Comparison of ENCODE assay signal across 8 mouse cellular contexts in genomic region chr9:66592708-66593612, GRCm38 (mm10). TPM values are rescaled to one million over a fixed set of nuclear protein-coding genes. Genes with fewer than 3 reads are reported as not detected.
DNase-seq lines count a peak whose midpoint lies in the region; ATAC-seq and TF ChIP-seq lines count a peak whose summit lies in the region.

Usp3 (minus strand) TSS chr9:66593142.

- H3K27ac ChIP-seq in forebrain, embryonic 10.5 days, result peak within 1 kb of the TSS; percentile 99
- peak within 1 kb of the TSS; percentile 96 for H3K27ac ChIP-seq in heart, embryonic 15.5 days
- peak within 1 kb of the TSS; percentile 70 for H3K27ac ChIP-seq in liver, embryonic 14.5 days
- H3K27ac ChIP-seq in neural tube, embryonic 11.5 days (ENCODE audit: low read depth, low read length), result peak within 1 kb of the TSS; percentile 95
- H3K27ac ChIP-seq in stomach, postnatal 0 days (replicated peaks), result peak within 1 kb of the TSS; percentile 96

- under 1% methylated on average over 72 of the region's 73 CpGs for WGBS in forebrain, embryonic 10.5 days
- under 1% methylated on average over 71 of the region's 73 CpGs for WGBS in heart, embryonic 15.5 days
- under 1% methylated on average over 72 of the region's 73 CpGs for WGBS in liver, embryonic 14.5 days (ENCODE audit: insufficient replicate concordance)
- under 1% methylated on average over 65 of the region's 73 CpGs for WGBS in neural tube, embryonic 11.5 days
- WGBS in stomach, postnatal 0 days, result under 1% methylated on average over 71 of the region's 73 CpGs

- H3K27me3 ChIP-seq in forebrain, embryonic 10.5 days (ENCODE audit: poor library complexity, severe bottlenecking), result peaks cover 29% of the 10 kb centered on the region
- no peaks in the 10 kb centered on the region for H3K27me3 ChIP-seq in heart, embryonic 15.5 days
- H3K27me3 ChIP-seq in liver, embryonic 14.5 days (ENCODE audit: control insufficient read depth, insufficient read depth, low read length), result no peaks in the 10 kb centered on the region
- H3K27me3 ChIP-seq in neural tube, embryonic 11.5 days (ENCODE audit: control insufficient read depth, insufficient read depth, low read length), result no peaks in the 10 kb centered on the region
- no peaks in the 10 kb centered on the region for H3K27me3 ChIP-seq in stomach, postnatal 0 days (ENCODE audit: control insufficient read depth, insufficient read depth, low read length)

- H3K4me3 ChIP-seq in forebrain, embryonic 10.5 days, result peak within 1 kb of the TSS; percentile 95
- peak within 1 kb of the TSS; percentile 95 for H3K4me3 ChIP-seq in heart, embryonic 15.5 days
- peak within 1 kb of the TSS; percentile 90 to 96 for H3K4me3 ChIP-seq in liver, embryonic 14.5 days (ENCODE audit: insufficient read depth in 1 of 2, low read depth in 2 of 2, low read length in 2 of 2)
- peak within 1 kb of the TSS; percentile 95 for H3K4me3 ChIP-seq in neural tube, embryonic 11.5 days (ENCODE audit: low read depth, low read length)
- peak within 1 kb of the TSS; percentile 67 for H3K4me3 ChIP-seq in stomach, postnatal 0 days (ENCODE audit: low read depth, low read length)

- peak; percentile 33; the same call in 1 of the 2 replicates for TF ChIP-seq EP300 in liver, embryonic 14.5 days (IDR thresholded peaks at IDR 0.05; ENCODE audit: low read depth)
- TF ChIP-seq EP300 in stomach, postnatal 0 days (optimal IDR thresholded peaks at IDR 0.05), result peak; percentile 52

- peaks cover 72% of the 10 kb centered on the region for H3K4me1 ChIP-seq in forebrain, embryonic 10.5 days
- H3K4me1 ChIP-seq in heart, embryonic 15.5 days (replicated peaks), result peaks cover 33% of the 10 kb centered on the region
- H3K4me1 ChIP-seq in liver, embryonic 14.5 days (replicated peaks; ENCODE audit: control insufficient read depth in 2 of 2, insufficient read depth in 2 of 2, low read length in 1 of 2), result peaks cover 4 to 23% of the 10 kb centered on the region in 2 experiments
- H3K4me1 ChIP-seq in neural tube, embryonic 11.5 days (ENCODE audit: control insufficient read depth, insufficient read depth, low read length), result peaks cover 8% of the 10 kb centered on the region; the same call in 1 of the 2 replicates
- H3K4me1 ChIP-seq in stomach, postnatal 0 days (replicated peaks; ENCODE audit: control insufficient read depth, insufficient read depth), result peaks cover 7% of the 10 kb centered on the region

- H3K9me3 ChIP-seq in forebrain, embryonic 10.5 days, result no peaks in the 10 kb centered on the region
- H3K9me3 ChIP-seq in heart, embryonic 15.5 days (replicated peaks), result no peaks in the 10 kb centered on the region
- H3K9me3 ChIP-seq in liver, embryonic 14.5 days (ENCODE audit: control insufficient read depth, low read length), result no peaks in the 10 kb centered on the region
- H3K9me3 ChIP-seq in neural tube, embryonic 11.5 days (ENCODE audit: control insufficient read depth, low read length), result no peaks in the 10 kb centered on the region
- no peaks in the 10 kb centered on the region for H3K9me3 ChIP-seq in stomach, postnatal 0 days (ENCODE audit: control insufficient read depth, low read length)

- no peaks in the 10 kb centered on the region for H3K36me3 ChIP-seq in forebrain, embryonic 10.5 days (replicated peaks)
- H3K36me3 ChIP-seq in heart, embryonic 15.5 days, result no peaks in the 10 kb centered on the region
- H3K36me3 ChIP-seq in liver, embryonic 14.5 days (replicated peaks; ENCODE audit: control insufficient read depth, insufficient read depth, low read depth), result no peaks in the 10 kb centered on the region
- no peaks in the 10 kb centered on the region for H3K36me3 ChIP-seq in neural tube, embryonic 11.5 days (ENCODE audit: control insufficient read depth, insufficient read depth, low read length)
- no peaks in the 10 kb centered on the region for H3K36me3 ChIP-seq in stomach, postnatal 0 days (ENCODE audit: control insufficient read depth, insufficient read depth, low read length)

- peak within 1 kb of the TSS; percentile 97 for H3K9ac ChIP-seq in heart, embryonic 15.5 days
- H3K9ac ChIP-seq in liver, embryonic 14.5 days (replicated peaks), result peak within 1 kb of the TSS; percentile 94
- H3K9ac ChIP-seq in neural tube, embryonic 11.5 days (ENCODE audit: low read length), result peak within 1 kb of the TSS; percentile 99
- H3K9ac ChIP-seq in stomach, postnatal 0 days (ENCODE audit: low read length), result peak within 1 kb of the TSS; percentile 99

- TF ChIP-seq CTCF in liver, embryonic 14.5 days (IDR thresholded peaks at IDR 0.05; ENCODE audit: low read depth), result no peak
- no peak for TF ChIP-seq CTCF in stomach, postnatal 0 days (IDR thresholded peaks at IDR 0.05; ENCODE audit: low read depth)

- H3K4me2 ChIP-seq in heart, embryonic 15.5 days, result peak within 1 kb of the TSS; percentile 81
- peak within 1 kb of the TSS; percentile 88 for H3K4me2 ChIP-seq in liver, embryonic 14.5 days (ENCODE audit: low read depth)
- H3K4me2 ChIP-seq in neural tube, embryonic 11.5 days (ENCODE audit: low read depth), result peak within 1 kb of the TSS; percentile 66
- H3K4me2 ChIP-seq in stomach, postnatal 0 days (replicated peaks; ENCODE audit: low read depth), result peak within 1 kb of the TSS; percentile 68

- peak; percentile 80 for ATAC-seq in CD4-positive, CD25-positive, alpha-beta regulatory T cell, adult 4 months
- ATAC-seq in heart, embryonic 15.5 days (replicated peaks; ENCODE audit: insufficient number of reproducible peaks, insufficient read depth, low FRiP score, low read depth), result peak; percentile 98
- ATAC-seq in liver, embryonic 14.5 days (ENCODE audit: insufficient read depth), result peak; percentile 92
- peak; percentile 92 for ATAC-seq in neural tube, embryonic 11.5 days (ENCODE audit: insufficient read depth, low FRiP score, low TSS enrichment)
- peak; percentile 95 for ATAC-seq in stomach, postnatal 0 days (ENCODE audit: low FRiP score, low TSS enrichment)

- peak; percentile 94 for DNase-seq in c-Kit-negative CD71-positive TER-119-positive erythroid progenitor cells, embryonic 14.5 days (ENCODE audit: low read depth, low spot score)
- DNase-seq in forebrain, embryonic 10.5 days (ENCODE audit: extremely low spot score, low spot score), result peak; percentile 96
- peak; percentile 96 for DNase-seq in kidney, postnatal 25 days
- DNase-seq in liver, embryonic 14.5 days (ENCODE audit: low read depth in 3 of 3, low spot score in 3 of 3), result peak; percentile 87 to 93 (median 92)
- DNase-seq in neural tube, embryonic 11.5 days (ENCODE audit: low spot score), result peak; percentile 98
- DNase-seq in stomach, postnatal 0 days (ENCODE audit: low spot score), result peak; percentile 98

RNA-seq across cellular contexts. Expression of gene Usp3, which starts in this region (rescaled TPM):
- polyA plus RNA-seq in CD4-positive, CD25-positive, alpha-beta regulatory T cell, adult 4 months (2017; shearing (Covaris generic)), result 100 to 1,000 TPM; 121 to 156 TPM
- 95.1 and 101 TPM in 2 replicates for polyA plus RNA-seq in forebrain, embryonic 10.5 days (2016; fragmentation: Nextera tagmentation; extraction: Ambion mirVana)
- polyA plus RNA-seq in heart, embryonic 15.5 days (2015; fragmentation: Nextera tagmentation; extraction: Ambion mirVana), result 30.5 and 35.6 TPM in 2 replicates
- polyA plus RNA-seq in liver, embryonic 14.5 days (2012; rRNA removed), result 3.6 and 6.7 TPM in 2 replicates
- 14.8 TPM in 2 replicates for polyA plus RNA-seq in liver, embryonic 14.5 days (2014; fragmentation: Nextera tagmentation; extraction: Ambion mirVana)
- 102 and 106 TPM in 2 replicates for polyA plus RNA-seq in neural tube, embryonic 11.5 days (2014; fragmentation: Nextera tagmentation; extraction: Ambion mirVana)
- 42.2 and 49.2 TPM in 2 replicates for polyA plus RNA-seq in stomach, postnatal 0 days (2015; fragmentation: Nextera tagmentation; extraction: Ambion mirVana)

Comparison
In these comparisons a context has a peak if more than half of its experiments do, and no peak if none do; other contexts are left out.
1. Peak in every context shown above with its lines: DNase-seq, ATAC-seq, H3K4me3 ChIP-seq and H3K27ac ChIP-seq.